Mouse (Mus musculus) left cerebral cortex, postnatal 36 days (tissue): ENCODE measurements around the gene Cd177. TPM values are rescaled to one million over a fixed set of nuclear protein-coding genes. Genes with fewer than 3 reads are reported as not detected.
"Not testable (repeated sequence)": the region's sequence is repeated elsewhere in the genome, so short reads cannot be mapped to it uniquely, and the experiment has no call there.

Source experiments
- DNase-seq, 2 experiments: peaks; one replicate each; pipeline ENCODE4 v3.0.0; 2021 to 2022; ENCODE audit warnings: low spot score in 2 of 2, mixed read lengths in 1 of 2
- intact Hi-C: fragments of 180-260 bp; cut with DNase I; formaldehyde crosslinking; loops from one replicate; pipeline ENCODE4 v1.15.1; 2025
- total RNA-seq, 2 experiments: library from RNA; stranded (reverse); gene quantifications; 2 replicates each; pipeline ENCODE4 v1.2.3; 2021

Cd177 gene
- total RNA-seq, 2 experiments from 2014 or later, result not detected

- intact Hi-C loops, DNase-seq: not testable (repeated sequence)
Measured at GRCm38 (mm10) chr7:24697891-24698290, 62.2 kb downstream of the Cd177 start.

Other genes starting within 250 kb of the Cd177 start
- gene AC161166.1, start 247.9 kb downstream of the Cd177 start, total RNA-seq, result not detected
- 10 to 100 TPM; 80.8 to 89.2 TPM for gene Irgq, start 229.6 kb downstream of the Cd177 start, total RNA-seq
- gene Pinlyp, start 214.2 kb downstream of the Cd177 start, total RNA-seq, result not detected
- gene Xrcc1, start 214.0 kb downstream of the Cd177 start, total RNA-seq, result 10 to 100 TPM; 29.8 to 41.4 TPM
- 10 to 100 TPM; 11.8 to 14.3 TPM for gene Ethe1, start 172.8 kb downstream of the Cd177 start, total RNA-seq
- 1 to 10 TPM; 6.6 to 6.8 TPM for gene Zfp575, start 172.7 kb downstream of the Cd177 start, total RNA-seq
- under 1 TPM; 0.22 to 0.48 TPM for gene Phldb3, start 149.5 kb downstream of the Cd177 start, total RNA-seq
- 1 to 10 TPM in 1 of 2 experiments, under 1 TPM in 1; 0.32 to 1.3 TPM for gene Lypd3, start 123.8 kb downstream of the Cd177 start, total RNA-seq
- not detected for gene Tex101, start 83.6 kb downstream of the Cd177 start, total RNA-seq
- not detected for gene BC049730, start 51.1 kb downstream of the Cd177 start, total RNA-seq
- gene Gm4763, start 33.4 kb downstream of the Cd177 start, total RNA-seq, result not detected
- not detected for gene Ceacam10, start 16.9 kb upstream of the Cd177 start, total RNA-seq
- gene Gm9844, start 101.9 kb upstream of the Cd177 start, total RNA-seq, result 1 to 10 TPM in 1 of 2 experiments, not detected in 1; 1.9 TPM
- not detected for gene Lypd4, start 109.6 kb upstream of the Cd177 start, total RNA-seq
- not detected for gene Dmrtc2, start 109.7 kb upstream of the Cd177 start, total RNA-seq
- gene Rps19, start 124.1 kb upstream of the Cd177 start, total RNA-seq, result 100 to 1,000 TPM; 456 to 499 TPM
- gene Cd79a, start 137.1 kb upstream of the Cd177 start, total RNA-seq, result under 1 TPM; 0.49 to 0.54 TPM
- 10 to 100 TPM; 58.2 to 98.5 TPM for gene Arhgef1, start 142.6 kb upstream of the Cd177 start, total RNA-seq
- gene Gm4881, start 184.2 kb upstream of the Cd177 start, total RNA-seq, result not detected
- gene Rabac1, start 212.4 kb upstream of the Cd177 start, total RNA-seq, result 100 to 1,000 TPM; 276 to 329 TPM
- 1,000 to 10,000 TPM; 2,106 to 2,179 TPM for gene Atp1a3, start 245.6 kb upstream of the Cd177 start, total RNA-seq